Mouse (Mus musculus): ENCODE measurements around the gene Iffo1.

Gene Iffo1

DNA sequence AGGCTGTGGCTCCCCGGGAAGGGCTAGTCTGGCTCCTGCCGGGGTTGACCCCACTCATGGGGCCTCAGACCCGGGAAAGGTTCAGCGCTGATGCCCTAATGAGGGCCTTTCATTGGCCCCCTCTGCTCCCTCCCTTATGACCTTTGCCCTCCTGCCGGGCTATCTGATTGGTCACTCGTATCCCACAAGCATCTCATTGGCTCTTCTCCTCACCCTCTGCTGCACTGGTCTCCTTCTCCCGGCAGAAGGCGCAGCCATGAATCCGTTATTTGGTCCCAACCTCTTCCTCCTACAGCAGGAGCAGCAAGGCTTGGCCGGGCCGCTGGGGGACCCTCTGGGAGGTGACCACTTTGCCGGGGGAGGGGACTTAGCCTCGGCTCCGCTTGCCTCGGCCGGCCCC lies at the start of gene Iffo1:
Iffo1 (plus strand) TSS at position 241 of the 400 bp plus-strand sequence.
- peak; percentile 95 for DNase-seq

- DNase-seq = peak; percentile 96
Observed at GRCm38 (mm10) chr6:125095391-125096278, 49.4 kb upstream of the Iffo1 start, which contains the start of gene Chd4. Gene Chd4, plus strand, starts transcription at chr6:125095981.

DNA sequence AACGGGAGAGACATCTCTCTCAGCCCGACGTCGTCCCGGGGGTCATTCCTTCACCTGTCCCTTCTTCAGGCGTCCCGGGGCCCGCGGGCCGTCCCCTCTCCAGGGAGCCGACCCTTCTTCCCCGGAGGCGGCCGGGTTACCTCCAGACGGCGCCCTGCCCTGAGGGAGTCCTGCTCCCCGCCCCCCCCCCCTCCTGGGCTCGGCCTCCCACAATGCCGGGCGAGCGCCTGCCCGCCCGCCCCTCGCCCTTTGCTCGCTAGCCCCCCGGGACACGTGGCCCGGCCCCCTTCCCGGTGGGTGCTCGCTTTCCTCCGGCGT lies 48.8 kb upstream of the Iffo1 start:
- DNase-seq = no peak

GRCm38 (mm10) chr6:125096597-125097345 lies 48.3 kb upstream of the Iffo1 start:
- DNase-seq = peak; percentile 84

- no peak for DNase-seq
Observed at GRCm38 (mm10) chr6:125097346-125097689, 47.7 kb upstream of the Iffo1 start.

DNA sequence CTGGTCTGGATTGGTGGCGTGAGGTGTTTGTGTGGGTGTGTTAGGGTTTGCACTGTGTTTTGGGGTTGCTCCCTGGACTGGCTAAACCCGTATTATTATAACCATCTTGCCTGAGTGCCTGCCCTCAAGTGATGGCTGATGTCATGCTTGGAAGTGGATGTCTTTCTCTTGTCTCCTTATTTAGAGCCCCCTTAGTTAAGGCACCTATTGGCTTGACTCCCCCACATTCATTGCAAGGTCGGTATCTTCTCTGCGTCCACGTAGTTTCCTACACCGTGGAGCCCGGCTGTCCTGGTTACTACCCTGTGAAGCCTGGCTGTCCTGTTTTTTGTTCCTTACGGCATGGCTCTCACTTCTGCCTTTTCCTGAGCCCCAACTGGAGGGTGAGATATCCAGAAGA lies 47.1 kb upstream of the Iffo1 start:
- no peak for DNase-seq

GRCm38 (mm10) chr6:125098513-125098912 lies 46.5 kb upstream of the Iffo1 start:
- peak; percentile 54 for DNase-seq

GRCm38 (mm10) chr6:125099421-125099971 lies 45.5 kb upstream of the Iffo1 start:
- DNase-seq = peak; percentile 58

DNA sequence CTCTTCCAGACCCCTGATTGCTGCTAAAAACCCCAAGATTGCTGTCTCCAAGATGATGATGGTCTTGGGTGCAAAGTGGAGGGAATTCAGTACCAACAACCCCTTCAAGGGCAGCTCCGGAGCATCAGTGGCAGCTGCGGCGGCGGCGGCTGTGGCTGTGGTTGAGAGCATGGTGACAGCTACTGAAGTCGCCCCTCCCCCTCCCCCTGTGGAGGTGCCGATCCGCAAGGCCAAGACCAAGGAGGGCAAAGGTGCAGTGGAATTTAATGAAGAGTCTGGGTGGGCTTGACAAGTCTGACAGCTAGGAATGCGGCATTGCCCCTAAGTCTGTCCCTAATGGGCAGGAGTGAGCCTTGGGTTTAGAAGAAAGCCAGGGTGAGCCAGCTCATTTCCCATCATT lies 43.6 kb upstream of the Iffo1 start:
- DNase-seq = no peak

DNA sequence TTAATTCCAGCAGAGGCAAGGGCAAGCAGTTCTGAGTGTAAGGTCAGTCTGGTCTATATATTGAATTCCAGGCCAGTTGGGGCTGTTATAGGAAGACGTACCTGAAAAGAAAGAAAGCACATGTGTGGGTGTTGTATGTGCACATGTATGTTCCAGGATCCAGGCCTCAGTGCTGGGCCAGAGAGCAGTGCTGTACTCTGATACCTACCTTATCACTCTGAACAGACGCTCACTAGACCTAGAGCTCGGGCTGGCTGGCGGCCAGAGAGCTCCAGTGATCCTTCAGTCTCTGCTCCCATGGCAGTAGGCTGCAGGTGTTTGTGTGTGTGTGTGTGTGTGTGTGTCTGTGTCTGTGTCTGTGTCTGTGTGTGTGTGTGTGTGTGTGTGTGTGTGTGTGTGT lies 40.8 kb upstream of the Iffo1 start:
- DNase-seq = no peak

GRCm38 (mm10) chr6:125107705-125108104 lies 37.3 kb upstream of the Iffo1 start:
- no peak for DNase-seq

GRCm38 (mm10) chr6:125109371-125109770 lies 35.7 kb upstream of the Iffo1 start:
- DNase-seq = no peak

GRCm38 (mm10) chr6:125110927-125111326 lies 34.1 kb upstream of the Iffo1 start:
- peak; percentile 45 for DNase-seq

DNA sequence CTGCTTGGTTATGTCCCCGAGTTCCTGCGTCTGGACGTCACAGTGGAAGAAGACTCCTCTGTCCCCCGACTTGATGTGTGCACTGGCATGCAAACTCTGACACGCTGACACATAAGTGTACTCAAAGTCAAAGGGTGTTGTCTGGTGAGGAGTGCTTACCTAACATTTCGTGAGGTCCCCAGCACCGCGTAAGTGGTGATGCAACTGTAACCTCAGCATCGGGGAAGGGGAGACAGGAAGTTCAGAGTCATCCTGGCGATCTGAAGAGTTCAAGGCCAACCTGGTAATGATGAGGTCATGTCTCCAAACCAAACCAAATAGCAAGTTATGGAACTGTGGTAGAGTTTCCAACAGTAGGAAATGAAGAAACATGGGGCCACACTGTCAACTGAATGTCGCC lies 32.5 kb upstream of the Iffo1 start:
- DNase-seq = no peak

DNA sequence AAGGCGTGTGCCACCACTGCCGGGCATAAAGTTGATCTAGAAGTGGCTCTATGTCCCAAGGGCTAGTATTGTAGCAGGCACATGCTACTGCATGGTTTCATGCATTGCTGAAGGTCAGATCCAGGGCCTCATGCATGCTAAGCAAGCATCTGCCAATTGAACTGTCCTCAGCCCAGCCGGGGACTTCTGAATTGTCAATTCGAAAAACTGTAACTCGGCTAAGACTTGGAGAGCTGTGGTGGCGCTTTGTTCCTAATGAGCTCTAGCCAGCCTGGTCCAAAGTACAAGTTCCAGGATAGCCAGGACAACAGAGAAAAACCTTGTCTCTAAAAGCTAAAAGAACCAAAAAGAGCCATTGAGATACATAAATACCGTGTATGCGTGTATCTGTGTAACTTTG lies 25.7 kb upstream of the Iffo1 start:
- no peak for DNase-seq

DNA sequence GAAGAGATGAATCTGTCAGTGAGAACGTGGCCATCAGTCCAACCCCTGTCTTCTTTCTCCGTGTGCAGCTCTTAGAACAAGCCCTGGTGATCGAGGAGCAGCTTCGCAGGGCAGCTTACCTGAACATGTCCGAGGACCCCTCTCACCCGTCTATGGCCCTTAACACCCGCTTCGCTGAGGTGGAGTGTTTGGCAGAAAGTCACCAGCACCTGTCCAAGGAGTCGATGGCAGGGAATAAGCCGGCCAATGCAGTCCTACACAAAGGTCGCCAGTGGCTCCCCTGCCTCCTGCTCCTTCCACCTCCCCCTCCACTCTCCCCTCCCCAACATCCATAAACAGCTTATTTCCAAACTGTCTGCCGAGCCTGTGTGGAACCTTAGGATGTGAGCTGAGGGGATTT lies 16.3 kb upstream of the Iffo1 start:
- no peak for DNase-seq

DNA sequence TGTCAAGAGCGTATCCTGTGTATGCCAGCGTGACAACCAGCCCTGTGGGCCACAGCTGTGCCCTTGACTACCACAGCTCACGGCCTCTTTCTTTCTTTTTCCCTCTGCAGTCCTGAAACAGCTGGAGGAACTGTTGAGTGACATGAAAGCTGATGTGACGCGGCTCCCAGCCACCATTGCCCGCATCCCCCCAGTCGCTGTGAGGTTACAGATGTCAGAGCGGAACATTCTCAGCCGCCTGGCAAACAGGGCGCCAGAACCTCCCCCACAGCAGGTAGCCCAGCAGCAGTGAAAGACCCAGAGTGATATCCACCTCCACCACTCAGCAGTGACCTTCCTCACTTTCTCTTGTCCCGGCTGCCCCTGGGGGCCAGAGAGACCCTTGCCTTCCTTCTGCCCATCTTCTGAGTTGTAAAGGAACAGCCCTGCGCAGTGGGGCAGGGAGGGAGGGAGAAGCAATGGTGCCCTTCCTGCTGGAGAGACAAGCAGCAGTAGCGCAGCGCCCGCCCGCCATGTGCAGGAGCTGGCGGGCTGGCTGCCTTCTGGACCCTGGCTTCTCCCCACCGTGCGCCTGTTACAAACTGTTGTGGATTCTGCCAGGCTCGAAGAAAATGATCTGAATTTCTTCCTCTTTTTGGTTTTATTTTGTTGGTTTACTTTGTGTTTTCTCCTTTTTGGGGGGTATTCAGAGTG lies 15.2 kb upstream of the Iffo1 start:
- no peak for DNase-seq

GRCm38 (mm10) chr6:125131302-125132156 lies 13.5 kb upstream of the Iffo1 start, which contains the start of gene Nop2:
Gene Nop2, plus strand, starts transcription at chr6:125131909.
- DNase-seq = peak; percentile 87

DNA sequence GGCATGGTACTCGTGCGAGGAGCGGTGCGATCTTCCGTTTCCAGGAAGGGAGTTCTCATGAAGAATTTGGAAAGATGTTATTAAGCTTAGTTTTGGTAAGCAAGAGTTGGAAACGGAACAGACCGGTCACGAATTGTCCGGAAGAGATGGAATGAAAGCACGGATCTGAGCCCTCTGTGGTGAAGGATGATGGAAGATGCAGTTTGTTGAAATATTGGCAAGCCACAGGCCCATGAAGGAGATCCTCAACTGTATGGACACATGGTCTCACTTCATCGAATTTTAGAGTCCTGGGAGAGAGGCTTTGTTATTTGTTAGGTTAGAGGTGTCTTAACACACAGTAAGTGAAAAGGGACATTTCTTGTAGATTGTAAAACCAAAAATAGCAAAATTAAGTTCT lies 12.6 kb upstream of the Iffo1 start:
- no peak for DNase-seq

DNA sequence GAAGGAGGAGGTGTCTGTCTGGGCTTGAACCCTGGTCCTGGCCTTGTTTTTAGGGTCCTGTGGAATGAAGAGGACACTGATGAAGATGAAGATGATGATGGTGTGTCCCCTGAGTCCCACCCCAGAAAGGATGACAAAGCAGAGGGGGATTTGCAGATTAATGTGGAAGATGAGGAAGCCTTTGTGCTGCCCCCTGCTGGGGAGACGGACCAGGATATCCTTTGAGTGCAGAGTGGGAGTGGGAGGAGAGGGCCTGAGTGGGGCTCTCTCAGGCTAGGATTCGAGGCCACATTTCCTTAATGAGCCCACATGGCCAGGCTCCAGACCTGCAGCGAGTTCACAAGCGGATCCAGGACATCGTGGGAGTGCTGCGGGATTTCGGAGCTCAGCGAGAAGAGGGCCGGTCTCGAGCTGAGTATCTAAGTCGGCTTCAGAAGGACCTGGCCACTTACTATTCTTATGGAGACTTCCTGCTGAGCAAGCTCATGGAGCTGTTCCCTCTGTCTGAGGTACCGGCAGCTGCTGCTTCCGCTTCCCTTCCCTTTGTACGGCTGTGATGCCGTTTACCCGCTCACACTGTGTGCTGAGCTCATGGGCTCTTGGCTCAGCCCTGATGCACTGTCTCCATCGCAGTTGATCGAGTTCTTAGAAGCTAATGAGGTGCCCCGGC lies 7.9 kb upstream of the Iffo1 start:
- DNase-seq = no peak

GRCm38 (mm10) chr6:125139747-125140146 lies 5.3 kb upstream of the Iffo1 start:
- DNase-seq = no peak

GRCm38 (mm10) chr6:125142436-125142835 lies 2.6 kb upstream of the Iffo1 start:
- no peak for DNase-seq
